Mouse (Mus musculus) kidney, adult 2 months (tissue): ENCODE data around the gene Gabra5. TPM values are rescaled to one million over a fixed set of nuclear protein-coding genes. Genes with fewer than 3 reads are reported as not detected.

ENCODE experiments used
- DNase-seq: peaks from one replicate; pipeline ENCODE4 v3.0.0; 2021
- H3K27ac ChIP-seq: fragments of 200-500 bp; 2 replicates; pipeline ENCODE4 v1.5.1; 2012; ENCODE audit warnings: low read depth, low read length, control low read depth, inconsistent platforms; ENCODE audit not compliant: insufficient read depth
- H3K27me3 ChIP-seq: fragments of 200-500 bp; replicated peaks from 2 replicates; pipeline ENCODE4 v1.6.1; 2012; ENCODE audit warnings: mild to moderate bottlenecking, moderate library complexity, low read length, inconsistent platforms; ENCODE audit not compliant: control insufficient read depth, insufficient read depth
- H3K36me3 ChIP-seq: fragments of 200-500 bp; 2 replicates; pipeline ENCODE4 v1.6.1; 2012; ENCODE audit warnings: mild to moderate bottlenecking, moderate library complexity, low read length, inconsistent platforms; ENCODE audit not compliant: control insufficient read depth, insufficient read depth
- H3K4me1 ChIP-seq: fragments of 200-500 bp; 2 replicates; pipeline ENCODE4 v1.6.1; 2011; ENCODE audit warnings: low read length; ENCODE audit not compliant: control insufficient read depth, insufficient read depth
- H3K4me3 ChIP-seq: fragments of 200-500 bp; 2 replicates; pipeline ENCODE4 v1.5.1; 2011; ENCODE audit warnings: mild to moderate bottlenecking, low read depth, low read length, control low read depth; ENCODE audit not compliant: insufficient read depth
- CTCF ChIP-seq: fragments of 200-500 bp; conservative IDR thresholded peaks from 2 replicates; pipeline ENCODE4 v1.5.1; 2011; ENCODE audit warnings: low read depth, mild to moderate bottlenecking, control low read depth, low read length, moderate library complexity, mixed read lengths; ENCODE audit not compliant: insufficient read depth, insufficient read length
- POLR2A ChIP-seq: fragments of 200-500 bp; IDR thresholded peaks from one replicate; pipeline ENCODE4 v1.6.1; 2011; ENCODE audit warnings: low read depth, low read length, control low read depth
- WGBS: fragments of 180-500 bp; shearing (Covaris S2); methylation state at CpG from one replicate; pipeline ENCODE4 v1.1.7; 2018; 5-methylcytosine and 5-hydroxymethylcytosine counted together
- polyA plus RNA-seq: library from polyadenylated mRNA; depleted of rRNA; stranded (reverse); fragments of >200 nt; gene quantifications from 2 replicates; pipeline ENCODE4 v1.2.3, GENCODE M21; 2012

Gene Gabra5
- polyA plus RNA-seq, 1 experiment, result 0.05 TPM

DNA sequence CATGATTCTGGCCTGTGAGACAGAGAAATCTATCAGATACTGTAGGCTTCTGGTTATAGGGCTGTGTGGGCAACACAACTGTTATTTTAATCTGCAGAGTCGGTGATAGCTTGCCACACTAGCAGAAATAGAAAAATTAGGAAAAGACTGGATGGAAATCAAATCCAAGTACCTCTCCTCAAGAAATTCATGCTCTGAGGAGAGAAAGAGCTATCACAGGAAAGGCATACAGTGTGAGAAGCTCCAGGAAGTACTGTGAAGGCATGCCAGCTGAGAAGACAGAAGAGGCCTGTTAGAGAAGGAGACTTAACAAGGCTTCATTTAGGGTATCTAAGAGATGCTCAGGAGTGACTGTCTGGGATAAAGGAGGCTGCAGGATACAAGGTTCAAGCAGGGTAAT lies 87.2 kb downstream of the Gabra5 start:
- Histone ChIP-seq H3K4me1 (no peaks in the 10 kb centered on the region), H3K27me3 (no peaks in the 10 kb centered on the region; the same call in 1 of the 2 replicates), H3K36me3 (no peaks in the 10 kb centered on the region), H3K4me3 (no peak overlapping the region), H3K27ac (no peak overlapping the region)
- WGBS, result 67% methylated on average over 1 of the region's 1 CpGs
- no peak for TF ChIP-seq CTCF
- TF ChIP-seq POLR2A, result no peak
- no peak for DNase-seq

DNA sequence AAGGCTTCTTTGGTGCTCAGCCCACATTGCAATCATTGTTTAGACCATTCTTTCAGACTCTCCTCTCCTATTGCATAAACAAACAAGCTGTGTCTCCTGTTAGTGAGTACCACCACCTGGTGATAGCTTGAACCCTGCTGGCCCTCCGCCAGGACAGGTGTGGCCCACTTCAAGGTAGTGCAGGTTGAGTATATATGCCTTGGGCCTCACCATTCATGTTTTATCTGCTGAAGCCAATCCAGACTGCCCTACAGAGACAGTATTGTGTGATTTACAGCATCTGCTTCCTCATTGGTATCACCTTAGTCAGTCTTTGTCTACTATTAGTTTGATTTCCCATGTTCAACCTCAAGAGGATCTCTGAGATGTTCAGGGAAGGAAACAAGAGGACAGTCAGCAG lies 88.8 kb downstream of the Gabra5 start:
- no peaks in the 10 kb centered on the region for H3K36me3 ChIP-seq
- TF ChIP-seq CTCF (no peak), POLR2A (no peak)
- 91% methylated on average over 1 of the region's 1 CpGs for WGBS
- H3K27me3 ChIP-seq, result no peaks in the 10 kb centered on the region; the same call in 1 of the 2 replicates
- no peak overlapping the region for H3K4me3 ChIP-seq
- H3K4me1 ChIP-seq, result no peaks in the 10 kb centered on the region
- no peak for DNase-seq
- H3K27ac ChIP-seq, result no peak overlapping the region

DNA sequence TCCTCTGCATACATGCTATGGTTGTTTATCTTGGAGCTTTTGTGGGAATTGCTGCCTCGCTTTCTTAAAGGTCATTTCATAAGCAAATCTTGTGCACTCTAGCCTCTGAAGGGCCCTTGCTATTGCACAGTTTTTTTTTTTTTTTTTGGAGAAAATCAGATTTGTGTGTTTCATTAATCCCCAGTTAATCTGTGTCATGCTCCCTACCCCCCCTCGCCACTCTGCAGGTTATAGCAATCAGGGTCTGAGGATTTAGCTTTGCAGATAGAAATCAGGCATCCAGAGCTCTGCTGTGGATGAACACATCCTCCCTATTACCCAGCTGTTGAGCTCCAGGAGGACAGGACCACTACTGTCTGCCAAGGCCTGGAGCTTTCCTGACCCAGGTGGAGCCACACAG lies 90.5 kb downstream of the Gabra5 start, which contains the start of gene Gabrb3:
Gene Gabrb3 (plus strand): TSS at position 301 of the 400 bp plus-strand sequence.
- no peak for TF ChIP-seq CTCF
- no peak for TF ChIP-seq POLR2A
- WGBS, result 82% methylated on average over 2 of the region's 2 CpGs
- H3K4me1 ChIP-seq, result no peaks in the 10 kb centered on the region
- H3K27me3 ChIP-seq, result no peaks in the 10 kb centered on the region; the same call in 1 of the 2 replicates
- no peaks in the 10 kb centered on the region for H3K36me3 ChIP-seq
- H3K27ac ChIP-seq, result no peak within 1 kb of the TSS
- DNase-seq, result no peak
- no peak within 1 kb of the TSS for H3K4me3 ChIP-seq

DNA sequence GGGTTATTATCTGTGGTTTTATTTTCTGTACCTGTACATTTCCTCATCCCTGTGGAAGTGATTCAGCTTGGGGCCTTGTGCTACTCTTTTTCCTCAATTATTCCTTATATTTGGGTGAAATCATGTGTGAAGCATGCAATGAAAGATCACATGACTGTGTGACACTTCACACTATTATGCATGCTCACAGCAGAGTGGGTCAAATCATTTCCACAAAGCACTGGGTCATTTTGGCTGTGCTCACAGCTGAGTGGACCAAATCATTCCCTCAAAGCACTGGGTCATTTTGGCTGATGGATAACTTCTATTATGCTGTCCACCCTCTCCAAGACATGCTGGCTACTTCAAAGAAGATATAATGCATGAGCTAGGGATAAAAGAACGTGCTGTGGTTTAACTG lies 97.0 kb downstream of the Gabra5 start:
- TF ChIP-seq CTCF (no peak), POLR2A (no peak)
- Histone ChIP-seq H3K27me3 (no peaks in the 10 kb centered on the region), H3K4me1 (no peaks in the 10 kb centered on the region), H3K27ac (no peak overlapping the region), H3K4me3 (no peak overlapping the region), H3K36me3 (no peaks in the 10 kb centered on the region)
- 26% methylated on average over 1 of the region's 1 CpGs for WGBS
- DNase-seq, result no peak

DNA sequence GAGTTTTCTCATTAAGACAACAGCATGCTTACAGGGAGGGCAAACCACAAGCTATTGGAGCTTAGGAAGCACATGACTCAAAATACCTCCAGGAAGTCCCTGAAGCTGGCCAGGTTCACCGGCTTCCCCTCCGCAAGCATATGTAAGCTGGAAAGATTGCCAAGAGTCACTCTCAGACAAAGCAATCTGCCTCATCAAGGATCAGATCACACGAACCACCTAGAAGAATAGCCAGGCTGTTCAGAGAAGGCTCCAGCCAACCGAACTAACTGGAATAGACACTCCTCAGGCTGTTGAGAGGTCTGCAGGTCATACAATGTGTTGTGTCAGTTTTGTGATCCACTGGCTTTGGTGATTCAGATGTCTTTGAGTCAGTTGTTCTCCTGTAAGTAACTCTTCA lies 98.7 kb downstream of the Gabra5 start:
- no peak for DNase-seq
- Histone ChIP-seq H3K4me1 (no peaks in the 10 kb centered on the region), H3K27me3 (no peaks in the 10 kb centered on the region), H3K27ac (no peak overlapping the region), H3K4me3 (no peak overlapping the region), H3K36me3 (no peaks in the 10 kb centered on the region)
- TF ChIP-seq POLR2A, result no peak
- no peak for TF ChIP-seq CTCF
- WGBS, result 81% methylated on average over 4 of the region's 4 CpGs

DNA sequence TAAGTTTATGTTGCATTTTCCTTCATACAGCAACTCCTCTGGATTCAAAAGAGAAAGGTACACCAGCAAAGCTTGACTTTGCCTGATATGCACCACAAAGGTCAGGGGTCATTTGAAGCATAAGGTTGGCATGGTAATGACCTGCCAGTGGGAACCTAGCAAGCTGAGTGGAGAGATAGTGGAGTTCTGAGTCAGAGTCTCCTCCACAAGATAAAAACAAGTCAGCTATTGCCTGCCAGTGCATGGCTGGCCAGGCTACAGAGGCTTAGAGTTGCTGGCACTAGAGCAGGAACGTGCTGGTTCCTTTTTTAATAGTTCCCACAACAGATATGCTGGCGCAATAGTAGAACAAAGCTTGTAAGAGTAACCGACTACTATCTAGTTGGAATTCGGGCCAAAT lies 116.3 kb downstream of the Gabra5 start:
- H3K4me3 ChIP-seq, result no peak overlapping the region
- H3K27me3 ChIP-seq, result no peaks in the 10 kb centered on the region
- 88% methylated on average over 4 of the region's 4 CpGs for WGBS
- TF ChIP-seq POLR2A (no peak), CTCF (no peak)
- H3K36me3 ChIP-seq, result no peaks in the 10 kb centered on the region
- no peak for DNase-seq
- no peak overlapping the region for H3K27ac ChIP-seq
- no peaks in the 10 kb centered on the region for H3K4me1 ChIP-seq

- H3K36me3 ChIP-seq, result no peaks in the 10 kb centered on the region
- H3K27ac ChIP-seq, result no peak overlapping the region
- 36% methylated on average over 4 of the region's 4 CpGs for WGBS
- no peak overlapping the region for H3K4me3 ChIP-seq
- H3K27me3 ChIP-seq, result peaks cover 2% of the 10 kb centered on the region; the same call in 1 of the 2 replicates
- no peak for DNase-seq
- TF ChIP-seq CTCF, result no peak
- no peak for TF ChIP-seq POLR2A
- no peaks in the 10 kb centered on the region for H3K4me1 ChIP-seq
These were observed 119.8 kb downstream of the Gabra5 start for GRCm38 (mm10) chr7:57390046-57390445.
